Mouse (Mus musculus): Measurements from ENCODE around the gene Bpi. TPM values are rescaled to one million over a fixed set of nuclear protein-coding genes. Genes with fewer than 3 reads are reported as not detected.

Bpi gene
- total RNA-seq, 2 experiments from 2014 or later = not detected

DNA sequence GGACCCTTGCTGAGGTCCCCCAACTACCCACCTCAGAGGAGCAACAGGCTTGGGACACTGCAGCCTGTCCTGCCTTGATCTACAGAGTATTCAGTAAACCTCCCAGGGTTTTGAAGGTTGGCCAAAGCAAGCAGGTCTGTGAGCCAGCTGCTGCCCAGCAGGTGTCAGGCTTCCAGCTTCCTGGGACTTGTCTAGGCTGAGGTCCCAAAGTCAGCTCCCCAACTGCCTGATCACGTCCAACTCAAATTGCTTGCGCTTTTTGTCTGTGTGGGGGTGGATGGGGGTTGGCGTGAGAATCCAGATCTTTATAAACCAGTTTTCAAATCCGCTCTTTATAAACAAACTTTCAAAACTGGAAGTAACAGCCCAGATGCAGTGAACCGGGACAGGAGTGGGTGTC, 32.6 kb upstream of the Bpi start:
- H3K4me3 ChIP-seq = no peak overlapping the region
- TF ChIP-seq CTCF (IDR thresholded peaks at IDR 0.05) = peak; percentile 39
- intact Hi-C loops (cut with DNase I) = no loop called here
- H3K27ac ChIP-seq = no peak overlapping the region
- DNase-seq (ENCODE audit: extremely low spot score in 1 of 2, low spot score in 2 of 2) = peak; percentile 28 to 29

DNA sequence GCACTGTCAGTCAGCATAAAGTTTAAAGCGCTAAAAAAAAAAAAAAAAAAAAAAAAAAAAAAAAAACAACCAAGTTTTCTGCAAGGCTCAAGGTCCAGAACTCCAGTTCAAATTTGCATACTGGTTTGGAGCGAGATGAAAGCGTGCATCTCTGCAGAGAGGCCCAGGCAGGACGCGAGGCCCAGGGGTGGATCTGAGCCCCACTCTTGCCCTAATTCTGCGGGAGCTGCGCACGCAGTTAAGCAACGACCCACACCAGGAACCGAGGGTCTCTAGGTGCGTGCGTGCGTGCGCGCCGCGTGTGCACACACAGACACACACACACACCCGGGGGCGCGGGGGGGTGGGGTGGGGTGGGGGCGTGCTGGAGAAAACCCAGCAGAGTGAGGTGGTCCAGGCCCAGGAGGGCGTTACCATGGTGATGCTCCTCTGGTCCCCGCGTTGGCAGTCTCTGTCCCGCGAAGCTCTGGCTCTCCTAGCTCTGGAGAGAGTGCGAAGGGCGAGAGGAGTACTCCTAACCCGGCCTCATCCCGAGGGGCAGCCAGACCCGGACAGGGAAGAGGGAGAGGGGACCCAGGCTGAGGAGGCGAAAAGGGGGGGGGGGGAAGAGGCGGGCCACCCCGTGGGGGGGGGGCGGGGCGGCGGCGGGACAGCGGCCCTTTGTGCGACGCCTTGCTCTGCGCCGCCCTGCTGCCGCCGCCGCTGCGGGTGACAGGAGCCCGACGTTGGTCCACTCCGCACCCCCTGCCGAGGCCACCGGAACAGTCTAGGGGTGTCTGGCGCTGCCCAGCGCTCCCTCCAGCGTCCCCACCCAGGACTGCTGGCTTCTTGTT, 29.0 kb upstream of the Bpi start, which contains the start of gene D630003M21Rik:
Gene D630003M21Rik (minus strand): TSS at position 553 of the 833 bp plus-strand sequence.
- intact Hi-C loops (cut with DNase I) = no loop called here
- no peak within 1 kb of the TSS for H3K27ac ChIP-seq

DNA sequence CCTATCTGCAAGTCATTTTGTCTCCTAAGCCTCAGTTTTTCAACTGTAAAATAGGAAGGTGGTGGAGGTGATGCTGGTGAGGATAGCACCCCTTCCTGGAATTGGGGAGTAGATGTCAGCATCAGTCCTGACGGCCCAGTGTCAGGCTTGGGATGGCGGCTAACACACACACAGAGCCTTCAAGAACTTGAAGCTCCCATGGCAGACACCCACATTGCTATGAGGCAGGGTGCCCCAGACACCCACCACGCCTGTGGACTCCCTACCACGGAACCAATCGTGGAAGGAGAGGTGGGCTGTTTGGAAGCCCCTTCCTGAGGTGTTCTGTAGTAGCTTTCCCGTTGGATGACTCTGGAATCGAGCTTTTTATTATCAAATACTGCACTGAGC, 28.4 kb upstream of the Bpi start:
- no peak for TF ChIP-seq CTCF (IDR thresholded peaks at IDR 0.05)
- H3K4me3 ChIP-seq = peak overlapping the region; percentile 41
- DNase-seq (ENCODE audit: extremely low spot score in 1 of 2, low spot score in 2 of 2) = no peak
- no peak overlapping the region for H3K27ac ChIP-seq
- intact Hi-C loops (cut with DNase I) = no loop called here

More for the DNA sequence above, 29.0 kb upstream of the Bpi start, which contains the start of gene D630003M21Rik:
- peak; percentile 22 for TF ChIP-seq CTCF (IDR thresholded peaks at IDR 0.05)
- peak in 1 of 2 experiments; percentile 27 for DNase-seq (ENCODE audit: extremely low spot score in 1 of 2, low spot score in 2 of 2)
- H3K4me3 ChIP-seq = peak within 1 kb of the TSS; percentile 41

DNA sequence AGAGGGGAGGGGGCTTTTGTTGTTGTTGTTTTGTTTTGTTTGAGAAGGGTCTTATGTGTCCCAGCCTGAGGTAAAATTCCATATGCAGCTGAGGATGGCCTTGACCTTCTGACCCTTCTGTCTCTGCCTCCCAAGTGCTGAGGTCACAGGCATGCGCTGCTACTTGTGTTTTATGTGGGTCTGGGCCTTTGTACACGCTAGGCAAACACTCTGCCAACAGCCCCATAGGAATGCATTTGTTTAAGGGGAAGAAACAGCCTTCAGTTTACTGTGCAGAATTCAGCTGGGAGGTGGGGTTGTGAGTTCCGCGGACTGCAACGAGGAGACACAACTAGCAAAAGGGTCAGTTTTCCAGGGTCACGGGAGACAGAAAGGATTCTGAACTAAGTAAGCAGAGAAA, 27.3 kb upstream of the Bpi start:
- intact Hi-C loops (cut with DNase I) = no loop called here
- DNase-seq (ENCODE audit: extremely low spot score in 1 of 2, low spot score in 2 of 2) = no peak
- TF ChIP-seq CTCF (IDR thresholded peaks at IDR 0.05) = no peak
- Histone ChIP-seq H3K27ac (no peak overlapping the region), H3K4me3 (no peak overlapping the region)

GRCm38 (mm10) chr2:158231071-158231470, 26.8 kb upstream of the Bpi start:
- intact Hi-C loops (cut with DNase I) = no loop called here
- Histone ChIP-seq H3K27ac (no peak overlapping the region), H3K4me3 (no peak overlapping the region)
- DNase-seq (ENCODE audit: extremely low spot score in 1 of 2, low spot score in 2 of 2) = no peak
- TF ChIP-seq CTCF (IDR thresholded peaks at IDR 0.05) = no peak

- Histone ChIP-seq H3K4me3 (no peak overlapping the region), H3K27ac (no peak overlapping the region)
- intact Hi-C loops (cut with DNase I) = no loop called here
- TF ChIP-seq CTCF (IDR thresholded peaks at IDR 0.05) = no peak
- DNase-seq (ENCODE audit: extremely low spot score in 1 of 2, low spot score in 2 of 2) = no peak
Observed at GRCm38 (mm10) chr2:158232414-158232813, 25.5 kb upstream of the Bpi start.

DNA sequence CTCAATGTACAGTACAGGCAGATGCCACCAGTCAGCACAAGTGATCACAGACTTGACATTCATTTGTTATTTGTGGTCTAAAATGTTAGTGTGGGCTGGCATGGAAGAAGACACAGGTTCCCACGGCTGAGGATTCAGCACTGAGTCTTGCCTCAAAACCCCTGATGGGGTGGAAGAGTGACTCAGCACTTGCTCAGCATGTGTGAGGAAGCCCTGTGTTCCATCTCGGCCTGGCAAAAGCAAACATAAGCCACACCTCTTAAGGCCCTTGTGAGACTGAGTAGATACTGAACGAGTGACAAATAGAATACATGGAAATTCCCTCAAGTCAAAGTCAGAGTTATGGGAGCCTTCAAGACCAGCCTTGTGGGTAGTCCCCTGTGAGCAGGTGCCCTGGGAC, 24.8 kb upstream of the Bpi start:
- DNase-seq (ENCODE audit: extremely low spot score in 1 of 2, low spot score in 2 of 2) = no peak
- no peak overlapping the region for H3K27ac ChIP-seq
- H3K4me3 ChIP-seq = no peak overlapping the region
- TF ChIP-seq CTCF (IDR thresholded peaks at IDR 0.05) = no peak
- intact Hi-C loops (cut with DNase I) = no loop called here

DNA sequence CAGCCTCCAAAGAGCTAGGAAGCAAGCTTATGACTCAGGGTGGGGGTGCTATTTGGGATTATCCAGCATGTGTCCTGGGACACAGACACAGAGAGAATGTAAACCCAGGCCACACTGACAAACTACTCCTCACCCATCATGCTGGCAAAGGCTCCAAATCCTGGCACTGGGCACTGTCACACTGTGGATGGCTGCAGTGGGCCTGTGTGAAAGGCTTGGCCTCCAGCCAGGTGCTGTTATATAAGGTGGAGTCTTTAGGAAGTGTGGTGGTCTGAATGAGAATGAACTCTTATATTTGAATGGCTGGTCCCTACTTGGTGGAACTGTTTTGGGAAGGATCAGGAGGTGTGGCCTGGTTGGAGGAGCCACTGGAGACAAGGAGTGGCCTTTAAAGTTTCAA, 21.2 kb upstream of the Bpi start:
- intact Hi-C loops (cut with DNase I) = no loop called here
- Histone ChIP-seq H3K27ac (no peak overlapping the region), H3K4me3 (no peak overlapping the region)
- TF ChIP-seq CTCF (IDR thresholded peaks at IDR 0.05) = no peak
- DNase-seq (ENCODE audit: extremely low spot score in 1 of 2, low spot score in 2 of 2) = no peak

DNA sequence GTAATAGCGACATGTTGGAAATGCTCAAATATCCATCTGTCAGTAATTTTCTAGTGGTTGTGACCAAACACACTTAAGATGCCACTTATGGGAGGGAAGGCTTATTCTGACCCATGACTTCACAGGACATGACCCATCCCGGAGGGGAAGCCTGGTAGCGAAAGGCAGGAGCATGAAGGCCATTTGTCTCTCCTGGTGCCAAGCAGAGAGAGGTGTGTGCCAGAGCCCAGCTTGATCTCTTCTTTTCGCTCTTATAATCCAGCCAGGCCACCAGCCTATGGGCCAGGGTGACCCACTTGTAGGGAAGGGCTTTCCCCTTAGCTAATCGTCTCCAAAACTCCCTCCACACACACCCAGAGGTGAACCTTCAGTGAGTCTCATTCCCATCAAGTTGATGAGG, 19.8 kb upstream of the Bpi start:
- Histone ChIP-seq H3K27ac (no peak overlapping the region), H3K4me3 (no peak overlapping the region)
- no peak for DNase-seq (ENCODE audit: extremely low spot score in 1 of 2, low spot score in 2 of 2)
- TF ChIP-seq CTCF (IDR thresholded peaks at IDR 0.05) = no peak
- intact Hi-C loops (cut with DNase I) = no loop called here

- Histone ChIP-seq H3K4me3 (no peak overlapping the region), H3K27ac (no peak overlapping the region)
- intact Hi-C loops (cut with DNase I) = no loop called here
- DNase-seq (ENCODE audit: extremely low spot score in 1 of 2, low spot score in 2 of 2) = no peak
- no peak for TF ChIP-seq CTCF (IDR thresholded peaks at IDR 0.05)
Observed at GRCm38 (mm10) chr2:158241126-158241738, 16.7 kb upstream of the Bpi start.

DNA sequence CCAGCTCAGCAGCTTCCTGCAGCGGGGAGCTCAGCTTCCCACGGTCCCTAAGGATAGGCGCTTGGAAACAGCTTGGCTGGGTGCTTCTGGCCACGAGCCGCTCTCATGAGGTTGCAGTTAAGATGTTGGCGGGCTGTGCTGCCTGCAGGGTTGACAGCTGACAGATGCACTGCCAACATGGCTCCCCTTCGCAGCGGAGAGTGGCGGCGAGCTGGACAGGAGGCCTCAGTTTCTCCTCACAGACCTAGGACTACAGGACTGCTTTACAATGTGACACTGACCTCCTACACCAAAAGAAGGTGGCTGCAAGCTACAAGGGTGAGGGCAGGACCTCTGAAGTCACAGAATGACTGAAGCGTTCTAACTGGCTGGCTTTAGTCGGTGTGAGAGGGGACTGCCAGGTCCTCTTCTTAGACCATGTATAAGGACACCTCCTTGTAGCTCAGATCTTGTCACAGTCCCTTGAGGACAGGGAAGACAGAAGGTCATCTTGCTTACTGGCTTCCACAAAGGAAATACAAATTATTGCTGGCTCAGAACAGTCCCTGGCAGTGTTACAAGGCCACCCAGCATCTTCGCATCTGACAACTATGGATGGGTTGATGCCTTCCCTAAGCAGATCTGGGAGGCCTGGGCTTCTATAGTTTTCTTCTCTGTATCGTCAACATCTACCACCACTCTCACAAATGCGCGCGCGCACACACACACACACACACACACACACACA, 15.6 kb upstream of the Bpi start:
- no peak for TF ChIP-seq CTCF (IDR thresholded peaks at IDR 0.05)
- no peak overlapping the region for H3K4me3 ChIP-seq
- peak overlapping the region; percentile 59 for H3K27ac ChIP-seq

More for the DNA sequence above, 15.6 kb upstream of the Bpi start:
- peak in 1 of 2 experiments; percentile 54 for DNase-seq (ENCODE audit: extremely low spot score in 1 of 2, low spot score in 2 of 2)
- intact Hi-C loops (cut with DNase I) = no loop called here
